Mouse (Mus musculus): ENCODE measurements around the gene Slc1a1. TPM values are rescaled to one million over a fixed set of nuclear protein-coding genes. Genes with fewer than 3 reads are reported as not detected.
A peak's percentile ranks its signal among the peaks of the same experiment; 100 is the strongest.

Slc1a1 gene
- polyA plus RNA-seq, 1 experiment from 2014 or later = 34.1 TPM

GRCm38 (mm10) chr19:28831324-28831723 is 3.5 kb upstream of the Slc1a1 start:
- H3K27me3 ChIP-seq = no peaks in the 10 kb centered on the region
- no peaks in the 10 kb centered on the region for H3K9me3 ChIP-seq
- peaks cover 21% of the 10 kb centered on the region for H3K4me1 ChIP-seq
- no peak overlapping the region for H3K4me2 ChIP-seq (replicated peaks)
- no peaks in the 10 kb centered on the region for H3K36me3 ChIP-seq
- H3K27ac ChIP-seq (replicated peaks) = no peak overlapping the region
- ATAC-seq (replicated peaks) = no peak
- H3K9ac ChIP-seq (replicated peaks) = no peak overlapping the region
- no peak overlapping the region for H3K4me3 ChIP-seq

DNA sequence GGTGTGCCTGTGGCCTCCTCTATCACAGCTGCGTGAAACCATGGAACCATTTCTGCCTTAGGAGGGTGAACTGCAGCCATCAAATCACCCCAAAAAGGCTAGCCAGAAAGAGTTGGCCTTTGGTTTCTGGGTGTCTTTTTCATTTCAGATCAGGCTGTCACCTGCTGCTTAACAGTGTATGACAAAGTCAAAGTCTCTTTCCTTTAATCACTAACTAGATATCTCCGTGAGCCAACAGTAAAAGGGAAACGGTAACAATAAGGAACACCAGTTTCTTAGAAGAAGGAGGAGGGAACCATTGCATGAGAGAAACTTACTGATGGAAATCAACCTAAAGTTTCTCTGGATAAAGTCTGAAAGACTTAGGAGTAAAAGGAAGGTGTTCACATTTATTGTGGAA is 2.2 kb upstream of the Slc1a1 start:
- 92% methylated on average over 3 of the region's 3 CpGs for WGBS
- H3K4me1 ChIP-seq = peaks cover 19% of the 10 kb centered on the region
- ATAC-seq (replicated peaks) = no peak

DNA sequence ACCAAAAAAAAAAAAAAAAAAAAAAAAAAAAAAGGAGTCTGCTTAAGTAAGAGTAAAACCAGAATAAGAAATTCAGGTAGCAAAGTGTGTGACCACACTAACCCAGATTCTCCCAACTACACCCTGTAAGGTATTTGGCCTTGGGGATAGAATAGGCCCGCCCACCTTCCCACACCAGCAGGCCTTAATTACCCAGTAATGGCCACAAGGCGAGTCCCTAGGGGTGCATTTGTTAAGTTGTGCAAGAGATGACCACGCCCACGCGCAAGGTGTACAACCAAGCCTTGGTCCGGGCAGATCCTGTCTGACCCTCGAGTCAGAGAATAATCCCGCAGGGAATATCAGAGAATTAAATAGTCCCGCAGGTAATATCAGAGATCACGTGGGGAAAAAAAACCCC is 461 bp upstream of the Slc1a1 start:
- H3K27ac ChIP-seq (replicated peaks) = no peak overlapping the region
- no peaks in the 10 kb centered on the region for H3K36me3 ChIP-seq
- H3K27me3 ChIP-seq = no peaks in the 10 kb centered on the region
- H3K9me3 ChIP-seq = no peaks in the 10 kb centered on the region
- peak overlapping the region; percentile 70 for H3K9ac ChIP-seq (replicated peaks)
- peaks cover 13% of the 10 kb centered on the region for H3K4me1 ChIP-seq
- 4% methylated on average over 10 of the region's 10 CpGs for WGBS
- peak overlapping the region; percentile 94 for H3K4me2 ChIP-seq (replicated peaks)
- ATAC-seq (replicated peaks) = peak; percentile 60
- peak overlapping the region; percentile 76 for H3K4me3 ChIP-seq

More for the DNA sequence above, 2.2 kb upstream of the Slc1a1 start:
- Histone ChIP-seq H3K4me3 (no peak overlapping the region), H3K27ac (replicated peaks) (no peak overlapping the region), H3K36me3 (no peaks in the 10 kb centered on the region), H3K9ac (replicated peaks) (no peak overlapping the region), H3K27me3 (no peaks in the 10 kb centered on the region), H3K4me2 (replicated peaks) (no peak overlapping the region), H3K9me3 (no peaks in the 10 kb centered on the region)

DNA sequence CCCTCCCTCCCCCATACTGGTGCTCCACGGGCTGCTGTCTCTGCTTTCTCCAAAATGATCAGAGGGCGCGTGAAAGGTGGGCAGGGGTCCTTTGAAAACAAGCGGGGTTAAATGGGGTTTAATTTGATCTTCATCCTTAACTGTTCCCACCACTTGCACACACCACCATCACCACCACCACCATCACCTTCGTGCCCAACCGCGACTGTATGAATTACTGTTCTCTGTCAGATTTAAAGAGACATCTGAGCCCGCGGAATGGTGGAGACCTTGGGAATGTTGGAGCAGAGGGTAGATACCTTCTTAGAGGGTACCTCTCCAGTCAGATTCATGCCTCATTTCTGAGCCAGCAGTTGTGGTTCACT is 633 bp downstream of the Slc1a1 start:
- peak; percentile 51 for ATAC-seq (replicated peaks)
- Histone ChIP-seq H3K27ac (replicated peaks) (peak overlapping the region; percentile 57; the same call in 1 of the 2 replicates), H3K4me3 (peak overlapping the region; percentile 76)

GRCm38 (mm10) chr19:28836116-28836515 is 1.3 kb downstream of the Slc1a1 start:
- 74% methylated on average over 3 of the region's 3 CpGs for WGBS
- no peaks in the 10 kb centered on the region for H3K27me3 ChIP-seq
- peak overlapping the region; percentile 76 for H3K4me3 ChIP-seq
- H3K4me1 ChIP-seq = peaks cover 13% of the 10 kb centered on the region
- H3K27ac ChIP-seq (replicated peaks) = no peak overlapping the region
- no peaks in the 10 kb centered on the region for H3K9me3 ChIP-seq
- H3K36me3 ChIP-seq = no peaks in the 10 kb centered on the region
- peak overlapping the region; percentile 70 for H3K9ac ChIP-seq (replicated peaks)
- H3K4me2 ChIP-seq (replicated peaks) = peak overlapping the region; percentile 94
- no peak for ATAC-seq (replicated peaks)

More for the DNA sequence above, 633 bp downstream of the Slc1a1 start:
- peak overlapping the region; percentile 94 for H3K4me2 ChIP-seq (replicated peaks)
- WGBS = 9% methylated on average over 9 of the region's 9 CpGs
- H3K27me3 ChIP-seq = no peaks in the 10 kb centered on the region
- H3K4me1 ChIP-seq = peaks cover 13% of the 10 kb centered on the region
- H3K9me3 ChIP-seq = no peaks in the 10 kb centered on the region
- peak overlapping the region; percentile 70 for H3K9ac ChIP-seq (replicated peaks)
- no peaks in the 10 kb centered on the region for H3K36me3 ChIP-seq

- Histone ChIP-seq H3K9me3 (no peaks in the 10 kb centered on the region), H3K27ac (replicated peaks) (no peak overlapping the region), H3K4me3 (no peak overlapping the region), H3K36me3 (no peaks in the 10 kb centered on the region), H3K9ac (replicated peaks) (no peak overlapping the region), H3K4me2 (replicated peaks) (peak overlapping the region; percentile 94; the same call in 1 of the 2 replicates), H3K27me3 (no peaks in the 10 kb centered on the region), H3K4me1 (peaks cover 13% of the 10 kb centered on the region)
- no peak for ATAC-seq (replicated peaks)
- 78% methylated on average over 11 of the region's 11 CpGs for WGBS
These were observed 2.0 kb downstream of the Slc1a1 start for GRCm38 (mm10) chr19:28836651-28837410.

DNA sequence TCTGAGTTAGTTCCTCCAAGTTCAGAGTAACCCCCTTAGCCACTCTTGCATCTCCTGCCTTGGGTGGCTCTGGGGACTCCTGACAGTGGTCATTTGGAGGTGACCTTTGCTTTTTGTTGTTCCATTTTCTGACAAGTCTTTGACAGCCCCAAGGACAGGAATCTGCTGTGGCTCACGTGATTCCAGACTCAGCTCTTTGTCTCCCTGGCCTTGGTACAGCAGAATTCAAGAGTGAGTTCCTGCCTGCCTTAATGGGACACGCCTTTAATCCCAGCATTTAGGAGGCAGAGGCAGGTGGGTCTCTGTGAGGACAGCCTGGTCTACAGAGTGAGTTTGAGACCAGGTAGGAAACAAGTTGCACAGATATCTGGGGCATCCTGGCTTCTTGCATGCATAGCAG is 3.9 kb downstream of the Slc1a1 start:
- peaks cover 13% of the 10 kb centered on the region for H3K4me1 ChIP-seq
- no peak overlapping the region for H3K4me2 ChIP-seq (replicated peaks)
- no peak overlapping the region for H3K27ac ChIP-seq (replicated peaks)
- H3K36me3 ChIP-seq = no peaks in the 10 kb centered on the region
- no peaks in the 10 kb centered on the region for H3K27me3 ChIP-seq
- no peak for ATAC-seq (replicated peaks)
- no peak overlapping the region for H3K4me3 ChIP-seq
- WGBS = 72% methylated on average over 2 of the region's 2 CpGs
- no peaks in the 10 kb centered on the region for H3K9me3 ChIP-seq
- H3K9ac ChIP-seq (replicated peaks) = no peak overlapping the region

- Histone ChIP-seq H3K36me3 (no peaks in the 10 kb centered on the region), H3K27me3 (no peaks in the 10 kb centered on the region), H3K4me3 (no peak overlapping the region), H3K27ac (replicated peaks) (no peak overlapping the region), H3K4me1 (no peaks in the 10 kb centered on the region), H3K9ac (replicated peaks) (no peak overlapping the region), H3K4me2 (replicated peaks) (no peak overlapping the region), H3K9me3 (no peaks in the 10 kb centered on the region)
- ATAC-seq (replicated peaks) = no peak
- WGBS = 71% methylated on average over 8 of the region's 8 CpGs
These were observed 10.3 kb downstream of the Slc1a1 start for GRCm38 (mm10) chr19:28844946-28845710.

- Histone ChIP-seq H3K36me3 (no peaks in the 10 kb centered on the region), H3K4me1 (no peaks in the 10 kb centered on the region), H3K4me2 (replicated peaks) (no peak overlapping the region), H3K4me3 (no peak overlapping the region), H3K27me3 (no peaks in the 10 kb centered on the region), H3K9me3 (no peaks in the 10 kb centered on the region), H3K9ac (replicated peaks) (no peak overlapping the region), H3K27ac (replicated peaks) (no peak overlapping the region)
- WGBS = 97% methylated on average over 3 of the region's 3 CpGs
- ATAC-seq (replicated peaks) = no peak
These were observed 15.7 kb downstream of the Slc1a1 start for GRCm38 (mm10) chr19:28850510-28850909.

DNA sequence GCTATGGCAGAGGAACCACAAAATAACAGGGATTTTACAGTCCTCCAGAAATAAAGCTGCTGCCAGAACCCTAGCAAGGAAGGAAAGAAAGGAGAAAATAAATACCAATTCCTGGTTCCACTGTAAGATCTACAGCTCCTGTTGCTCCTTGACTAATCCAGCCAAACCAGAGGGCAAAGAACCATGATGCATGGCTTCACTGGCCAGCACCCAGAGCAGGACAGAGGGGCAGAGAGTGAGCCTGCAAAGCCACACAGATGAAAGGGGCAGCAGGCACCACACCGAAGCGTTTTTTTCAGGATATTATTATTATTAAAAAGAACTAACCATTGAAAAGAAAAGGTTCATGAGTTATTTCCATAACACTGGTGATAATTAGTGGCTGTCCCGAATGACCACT is 17.2 kb downstream of the Slc1a1 start:
- WGBS = 81% methylated on average over 3 of the region's 3 CpGs
- Histone ChIP-seq H3K27ac (replicated peaks) (no peak overlapping the region), H3K36me3 (no peaks in the 10 kb centered on the region), H3K9ac (replicated peaks) (no peak overlapping the region), H3K9me3 (no peaks in the 10 kb centered on the region), H3K4me3 (no peak overlapping the region), H3K4me2 (replicated peaks) (no peak overlapping the region), H3K27me3 (no peaks in the 10 kb centered on the region), H3K4me1 (no peaks in the 10 kb centered on the region)
- no peak for ATAC-seq (replicated peaks)

DNA sequence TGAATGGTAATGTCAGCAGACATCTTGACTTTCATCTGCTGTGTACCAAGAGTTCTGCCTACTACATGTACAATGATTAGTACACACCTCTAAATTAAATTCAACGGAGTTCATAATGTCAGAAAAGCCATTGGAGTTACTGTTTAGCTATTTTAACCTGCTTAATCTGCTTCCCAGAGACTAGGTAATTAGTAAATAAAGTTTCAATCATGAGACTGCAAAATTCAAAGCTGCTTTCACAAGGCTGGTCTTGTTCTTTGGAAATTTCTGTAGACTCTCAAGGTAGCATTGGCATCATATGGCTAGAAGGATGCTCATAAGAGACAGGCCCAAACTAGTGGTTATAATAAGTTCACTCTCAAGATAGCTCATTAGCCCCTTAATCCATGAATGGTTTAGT is 20.0 kb downstream of the Slc1a1 start:
- WGBS = 76% methylated on average over 1 of the region's 1 CpGs

GRCm38 (mm10) chr19:28860246-28860645 is 25.4 kb downstream of the Slc1a1 start:
- Histone ChIP-seq H3K36me3 (no peaks in the 10 kb centered on the region), H3K4me1 (no peaks in the 10 kb centered on the region), H3K27ac (replicated peaks) (no peak overlapping the region), H3K9me3 (no peaks in the 10 kb centered on the region), H3K4me3 (no peak overlapping the region), H3K4me2 (replicated peaks) (no peak overlapping the region), H3K9ac (replicated peaks) (no peak overlapping the region), H3K27me3 (no peaks in the 10 kb centered on the region)
- no peak for ATAC-seq (replicated peaks)
- WGBS = 77% methylated on average over 2 of the region's 2 CpGs

More for the DNA sequence above, 20.0 kb downstream of the Slc1a1 start:
- no peaks in the 10 kb centered on the region for H3K36me3 ChIP-seq
- H3K4me3 ChIP-seq = no peak overlapping the region
- no peak overlapping the region for H3K9ac ChIP-seq (replicated peaks)
- H3K4me1 ChIP-seq = no peaks in the 10 kb centered on the region
- ATAC-seq (replicated peaks) = no peak
- no peaks in the 10 kb centered on the region for H3K27me3 ChIP-seq
- H3K27ac ChIP-seq (replicated peaks) = no peak overlapping the region
- H3K4me2 ChIP-seq (replicated peaks) = no peak overlapping the region
- H3K9me3 ChIP-seq = no peaks in the 10 kb centered on the region

Measured in forebrain, embryonic 15.5 days (tissue).